Mouse (Mus musculus) gastrocnemius, postnatal 10 days (tissue): ENCODE measurements around the gene Fgf6. TPM values are rescaled to one million over a fixed set of nuclear protein-coding genes. Genes with fewer than 3 reads are reported as not detected.

Experiments
- DNase-seq: peaks from one replicate; pipeline ENCODE4 v3.0.0; 2021; ENCODE audit warnings: mixed read lengths
- long read RNA-seq, 2 experiments: library from polyadenylated mRNA; stranded (forward); transcript quantifications; one replicate each; pipeline ENCODE4 v2.0.0; 2021
- total RNA-seq, 2 experiments: library from RNA; stranded (reverse); gene quantifications; 2 replicates each; pipeline ENCODE4 v1.2.3; 2021

Gene Fgf6
- 1 to 10 TPM; 5.2 to 9.8 TPM for total RNA-seq
- long read RNA-seq, experiment 1, full-length matches to known transcripts, result 6 of 12 reads
- long read RNA-seq, experiment 1, partial matches to known transcripts, result 0 of 12 reads
- long read RNA-seq, experiment 1, other reads (novel, unspliced or antisense), result 6 of 12 reads
- long read RNA-seq, experiment 2, full-length matches to known transcripts, result 4 of 5 reads
- long read RNA-seq, experiment 2, partial matches to known transcripts, result 0 of 5 reads
- long read RNA-seq, experiment 2, other reads (novel, unspliced or antisense), result 1 of 5 reads

GRCm38 (mm10) chr6:127014906-127015770, at the start of gene Fgf6:
Gene Fgf6, plus strand, starts transcription at chr6:127015586.
- no peak for DNase-seq

DNA sequence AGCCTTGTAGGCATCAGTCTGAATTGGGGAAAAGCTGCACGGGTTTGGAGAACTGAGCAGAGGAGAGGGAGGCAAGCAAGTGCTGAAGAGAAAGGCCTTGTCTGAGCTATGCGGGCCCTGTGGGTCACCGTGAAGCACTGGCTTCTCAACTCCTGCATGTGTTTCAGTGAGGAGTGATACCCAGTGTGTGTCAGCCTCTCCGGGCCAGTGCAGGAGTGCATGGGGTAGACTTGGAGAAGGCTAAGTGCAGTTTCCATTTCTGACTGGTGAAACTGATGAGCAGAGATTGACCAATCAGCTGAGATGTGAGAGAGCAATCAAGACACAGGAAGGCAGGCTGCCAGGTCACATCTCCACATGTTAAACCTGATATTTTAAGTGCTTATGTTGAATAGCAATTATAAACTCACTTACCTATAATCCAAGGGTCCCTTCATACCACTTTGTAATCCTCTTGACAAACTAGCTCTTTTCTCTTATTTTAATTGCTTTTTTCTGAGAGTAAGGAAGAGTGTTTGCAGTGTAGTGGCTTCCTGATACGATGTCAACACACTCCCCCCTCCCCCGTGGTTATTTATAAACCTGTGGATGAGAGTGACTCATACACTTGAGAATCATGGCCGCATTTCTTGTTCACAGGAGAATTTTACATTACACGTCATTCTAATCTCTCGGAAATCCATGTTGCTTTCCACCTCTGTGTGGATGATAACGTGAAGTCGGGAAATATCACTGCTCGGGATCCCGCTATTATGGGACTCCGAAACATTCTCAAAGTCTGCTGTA, 49.0 kb upstream of the Fgf6 start:
- DNase-seq, result no peak

GRCm38 (mm10) chr6:126981539-126982234, 33.7 kb upstream of the Fgf6 start:
- DNase-seq, result no peak

DNA sequence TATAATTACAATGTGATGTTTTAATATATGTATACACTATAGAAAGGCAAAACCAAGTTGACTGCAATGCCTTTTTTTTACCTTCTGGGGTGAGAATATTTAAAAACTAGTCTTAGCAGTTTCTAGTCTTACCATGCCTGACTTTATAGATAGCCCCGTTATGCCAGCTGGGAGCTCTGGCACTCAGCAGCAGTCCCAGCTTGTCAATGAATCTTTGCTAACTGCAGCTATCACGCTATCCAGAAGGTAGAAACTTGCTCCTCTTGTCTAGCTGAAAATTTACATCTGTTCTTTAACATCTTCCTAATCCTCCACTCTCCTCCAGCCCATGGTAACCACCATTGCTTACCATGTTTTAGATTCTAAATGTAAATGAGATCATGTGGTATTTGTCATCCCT, 21.7 kb upstream of the Fgf6 start:
- DNase-seq, result no peak

DNA sequence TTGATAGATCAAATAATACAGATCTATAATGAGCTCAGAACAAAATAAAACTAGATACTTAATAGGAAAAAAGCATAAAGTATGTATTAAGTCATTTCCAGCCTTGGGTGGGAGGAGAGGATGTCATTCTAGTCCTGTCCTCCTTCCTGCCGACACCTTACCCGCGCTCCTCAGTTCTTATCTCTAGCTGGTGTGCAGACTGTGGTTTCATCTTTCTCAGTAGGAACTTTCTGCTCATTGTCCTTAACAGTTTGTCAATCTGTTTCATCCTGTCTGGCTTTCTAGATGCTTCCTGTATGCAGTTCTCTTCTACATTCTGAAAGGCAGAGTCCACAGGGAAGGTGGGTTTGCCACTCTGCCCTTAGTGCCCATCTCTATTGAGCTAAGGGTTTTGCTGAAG, 19.9 kb upstream of the Fgf6 start:
- DNase-seq, result no peak

DNA sequence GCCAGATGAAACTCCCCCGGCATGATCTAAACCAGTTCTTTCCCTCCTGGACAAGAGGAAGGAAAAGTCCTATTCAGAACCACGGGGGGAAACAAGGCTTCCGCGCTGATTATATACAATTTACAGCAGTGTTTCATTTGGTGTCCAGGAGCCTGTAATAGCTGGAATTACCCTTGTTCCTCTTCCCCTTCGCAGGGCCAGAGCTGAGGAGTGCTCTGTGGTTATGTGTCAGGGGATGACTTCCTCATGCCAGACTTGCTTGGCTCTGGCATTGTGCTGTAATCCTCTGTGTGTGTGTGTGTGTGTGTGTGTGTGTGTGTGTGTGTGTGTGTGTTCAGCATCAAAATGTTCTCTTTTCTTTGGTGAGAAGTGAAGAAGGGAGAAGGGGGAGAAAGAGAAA, 19.0 kb upstream of the Fgf6 start:
- DNase-seq, result no peak

DNA sequence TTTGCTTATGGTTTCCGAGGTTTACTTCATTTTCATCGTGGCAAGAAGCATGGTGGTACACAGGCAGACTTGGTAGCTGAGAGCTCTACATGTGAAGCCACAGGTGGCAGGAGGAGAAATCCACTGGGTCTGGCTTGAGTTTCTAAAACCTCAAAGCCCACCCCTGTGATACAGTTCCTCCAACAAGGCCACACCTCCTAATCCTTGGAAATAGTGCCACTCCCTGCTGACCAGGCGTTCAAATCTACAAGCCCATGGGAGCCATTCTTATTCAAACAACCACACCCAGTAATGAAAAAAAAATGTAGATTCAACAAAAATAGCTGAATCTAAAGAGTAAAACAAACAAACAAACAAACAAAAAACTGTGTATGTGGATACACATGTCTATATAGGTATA, 9.7 kb upstream of the Fgf6 start:
- no peak for DNase-seq

DNA sequence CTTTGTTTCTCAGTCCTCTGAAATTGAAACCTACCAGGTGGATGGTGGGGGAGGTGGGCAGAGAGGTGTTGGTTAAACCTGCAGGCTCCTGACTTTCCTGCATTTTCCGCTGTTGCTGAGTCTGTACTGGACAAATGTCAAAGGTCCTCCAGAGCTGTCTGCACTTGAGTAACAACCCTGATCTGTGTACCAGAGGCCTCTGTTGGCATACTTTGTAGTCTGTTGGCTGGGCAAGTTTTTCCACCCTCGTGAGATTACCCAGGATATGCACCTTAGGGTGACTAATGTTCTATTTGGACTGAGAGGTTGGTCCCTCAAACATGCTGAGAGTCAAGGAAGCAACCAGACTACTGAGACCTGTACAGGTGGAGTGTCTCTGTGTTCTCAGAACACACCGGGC, 8.8 kb upstream of the Fgf6 start:
- no peak for DNase-seq

DNA sequence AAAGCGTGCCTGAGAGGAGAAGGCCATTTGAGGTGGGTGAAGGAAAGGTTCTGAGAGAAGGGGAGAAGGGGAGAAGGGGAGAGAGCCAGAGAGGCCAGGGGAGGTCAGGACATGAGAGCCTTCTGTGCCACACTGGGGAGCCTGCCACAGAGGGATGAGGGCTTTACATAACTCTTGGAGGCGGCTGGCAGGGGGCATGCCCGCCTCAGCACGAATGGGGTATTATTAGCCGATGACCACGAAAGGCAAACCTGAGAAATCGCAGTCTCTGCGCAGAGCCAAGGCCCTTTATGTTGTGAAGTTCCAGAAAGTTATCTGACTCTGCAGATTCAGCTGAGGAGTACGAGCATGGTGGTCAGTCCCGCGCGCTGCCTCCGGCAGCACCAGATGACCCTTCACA, 5.4 kb upstream of the Fgf6 start:
- no peak for DNase-seq

DNA sequence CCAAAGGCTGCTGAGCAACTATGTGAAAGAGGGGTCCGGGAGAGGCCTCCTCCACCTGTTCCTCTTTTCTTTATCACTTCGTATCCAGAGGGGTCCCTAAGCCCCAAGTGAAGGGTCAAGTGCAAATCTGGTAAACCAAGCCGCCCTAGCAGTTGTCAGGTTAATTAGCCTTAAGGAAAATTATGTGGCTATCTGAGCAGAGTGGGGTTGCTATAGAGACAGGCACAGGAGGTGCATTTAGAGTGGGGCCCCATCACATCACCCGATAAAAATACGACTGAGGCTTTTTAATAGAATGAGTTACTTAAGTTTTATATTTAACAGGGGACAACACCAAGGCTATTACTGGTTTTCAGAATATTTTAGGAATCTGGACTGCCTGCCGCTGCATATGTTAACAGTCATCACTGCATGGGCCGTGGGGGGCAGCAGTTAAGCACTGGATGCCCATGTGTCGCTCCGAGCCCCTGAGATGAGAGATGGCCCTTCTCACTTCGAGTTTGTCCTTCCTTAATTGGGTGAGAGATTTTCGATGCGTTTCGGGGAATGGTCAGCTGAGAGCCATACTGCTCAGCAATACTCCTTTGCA, 3.3 kb upstream of the Fgf6 start:
- no peak for DNase-seq

GRCm38 (mm10) chr6:127019254-127019653, 3.9 kb downstream of the Fgf6 start:
- DNase-seq, result no peak

DNA sequence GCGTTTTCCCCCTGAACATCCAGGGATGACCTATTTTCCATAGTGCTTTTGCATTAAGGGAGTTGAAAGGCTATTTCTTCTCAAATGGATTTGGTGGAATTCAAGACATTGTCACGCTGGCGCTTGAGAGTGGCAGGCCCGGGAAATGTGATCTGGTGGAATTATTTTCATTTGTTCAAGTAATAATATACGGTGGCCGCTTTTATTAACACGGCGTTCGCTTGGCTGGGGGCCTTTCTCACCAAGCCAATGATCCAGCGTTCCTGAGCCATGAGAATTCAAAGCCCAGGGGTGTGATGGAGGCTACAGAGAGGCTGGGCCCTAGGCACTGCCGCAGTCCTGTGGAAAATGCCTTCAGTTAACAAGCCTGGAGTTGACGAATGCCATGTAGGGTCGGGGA, 5.0 kb downstream of the Fgf6 start:
- DNase-seq, result no peak

- peak; percentile 24 for DNase-seq
Measured at GRCm38 (mm10) chr6:127024836-127025235, 9.4 kb downstream of the Fgf6 start.

DNA sequence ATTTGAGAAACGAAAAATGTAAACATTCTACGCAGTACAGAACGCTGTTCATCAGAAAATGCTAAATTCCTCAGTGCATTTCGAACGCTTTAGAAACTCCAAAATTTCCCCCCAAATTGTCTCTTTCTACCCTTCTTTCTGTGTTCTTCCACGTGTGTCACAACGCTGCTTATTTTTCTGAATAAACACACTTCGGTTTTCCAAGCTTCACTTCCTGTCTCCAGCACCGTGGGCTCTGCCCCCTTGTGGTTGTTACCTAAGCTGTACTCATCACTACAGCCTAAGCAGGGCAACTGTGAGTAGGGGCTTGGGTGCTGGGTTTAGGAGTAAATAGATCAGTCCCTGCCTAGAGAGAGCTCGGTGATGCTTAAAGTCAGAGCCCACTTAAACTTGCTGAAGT, 19.4 kb downstream of the Fgf6 start:
- no peak for DNase-seq

DNA sequence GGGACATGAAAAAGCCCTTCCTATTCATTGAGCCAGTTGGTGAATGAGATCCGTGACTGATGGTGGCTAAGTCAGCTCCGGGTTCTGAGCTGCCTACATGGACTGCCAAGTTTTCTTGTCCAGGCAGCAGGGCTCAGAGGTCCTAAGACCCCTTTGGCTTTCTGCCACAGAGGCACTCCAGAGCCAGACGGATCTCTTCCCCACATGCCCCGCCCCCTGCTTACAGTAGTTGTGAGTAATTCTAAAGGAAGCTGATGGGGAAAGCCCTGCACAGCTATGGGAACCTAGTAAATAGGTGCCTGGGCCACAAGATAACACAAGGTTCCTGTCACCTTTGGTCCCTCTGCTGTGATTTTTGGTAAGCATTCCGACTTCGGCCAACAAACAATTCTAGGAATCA, 29.5 kb downstream of the Fgf6 start:
- DNase-seq, result no peak

- DNase-seq, result no peak
Measured at GRCm38 (mm10) chr6:127050847-127051246, 35.5 kb downstream of the Fgf6 start.

- no peak for DNase-seq
Measured at GRCm38 (mm10) chr6:127056990-127057588, 41.7 kb downstream of the Fgf6 start.

GRCm38 (mm10) chr6:127059975-127060374, 44.6 kb downstream of the Fgf6 start:
- DNase-seq, result no peak

DNA sequence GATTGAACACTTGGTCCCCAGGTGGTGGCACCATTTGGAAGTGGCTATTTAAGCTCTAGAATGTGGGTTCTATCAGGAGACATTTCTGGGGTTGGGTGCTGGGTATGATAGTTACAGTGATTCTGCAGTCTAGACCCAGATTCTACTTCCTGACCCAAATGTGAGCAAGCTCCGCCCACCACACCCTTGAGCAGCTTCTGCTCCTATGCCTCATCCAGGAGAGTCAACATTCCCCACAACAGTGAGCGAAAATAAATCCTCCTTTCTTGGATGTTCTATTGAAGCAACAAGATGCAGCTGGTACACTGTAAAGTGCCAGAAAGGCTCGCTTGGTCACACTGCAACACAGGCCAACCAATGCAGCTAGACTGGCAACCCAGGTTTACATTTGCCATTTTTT, 48.5 kb downstream of the Fgf6 start:
- no peak for DNase-seq

- no peak for DNase-seq
Measured at GRCm38 (mm10) chr6:127064815-127065214, 49.4 kb downstream of the Fgf6 start.

GRCm38 (mm10) chr6:127072817-127073216, 57.4 kb downstream of the Fgf6 start, which contains the start of gene Fgf23:
Gene Fgf23, plus strand, starts transcription at chr6:127072902.
- no peak for DNase-seq
